Mouse (Mus musculus): ENCODE measurements at regions not wholly inside any gene's neighbourhood (a gene's known extent, or its start where the extent isn't known, plus 50 kb on each side); places are given as distances from the start of the nearest gene placed in this dataset.

DNA sequence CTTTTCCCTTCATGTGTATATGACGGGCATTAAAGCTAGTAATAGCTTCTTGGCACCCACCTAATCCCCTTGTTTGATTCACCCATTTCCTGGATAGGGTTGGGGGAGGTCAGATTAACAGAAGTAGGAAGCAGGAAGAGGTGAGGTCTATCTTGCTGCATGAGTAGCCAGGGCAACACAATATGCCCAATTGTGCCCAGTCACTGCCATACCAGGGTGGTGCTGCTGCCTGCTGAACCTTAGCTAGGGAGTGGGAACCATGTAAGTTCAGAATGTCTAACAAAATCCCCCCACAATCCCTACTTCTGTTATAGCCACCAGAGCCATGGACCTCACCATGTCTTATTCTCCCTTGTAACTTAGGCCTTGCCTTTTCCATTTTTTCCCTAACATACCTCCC is 106.1 kb upstream of the Lgalsl start:
- H3K4me1 ChIP-seq (ENCODE audit: control insufficient read depth, insufficient read depth, low read length) = no peaks in the 10 kb centered on the region
- no peaks in the 10 kb centered on the region for H3K27me3 ChIP-seq (ENCODE audit: control insufficient read depth, insufficient read depth, low read length)
- TF ChIP-seq CTCF (IDR thresholded peaks at IDR 0.05; ENCODE audit: control insufficient read depth, insufficient read depth, insufficient replicate concordance, low read depth, low read length) = no peak
- no peak for TF ChIP-seq POLR2A (IDR thresholded peaks at IDR 0.05; ENCODE audit: control insufficient read depth, low read depth, low read length)
- H3K36me3 ChIP-seq (ENCODE audit: control insufficient read depth, insufficient read depth, low read length) = no peaks in the 10 kb centered on the region
- no peak overlapping the region for H3K27ac ChIP-seq (ENCODE audit: control insufficient read depth, insufficient read depth, low read depth, low read length)
- peak overlapping the region; percentile 20; the same call in 1 of the 2 replicates for H3K4me3 ChIP-seq (ENCODE audit: control insufficient read depth, low read depth, low read length)

DNA sequence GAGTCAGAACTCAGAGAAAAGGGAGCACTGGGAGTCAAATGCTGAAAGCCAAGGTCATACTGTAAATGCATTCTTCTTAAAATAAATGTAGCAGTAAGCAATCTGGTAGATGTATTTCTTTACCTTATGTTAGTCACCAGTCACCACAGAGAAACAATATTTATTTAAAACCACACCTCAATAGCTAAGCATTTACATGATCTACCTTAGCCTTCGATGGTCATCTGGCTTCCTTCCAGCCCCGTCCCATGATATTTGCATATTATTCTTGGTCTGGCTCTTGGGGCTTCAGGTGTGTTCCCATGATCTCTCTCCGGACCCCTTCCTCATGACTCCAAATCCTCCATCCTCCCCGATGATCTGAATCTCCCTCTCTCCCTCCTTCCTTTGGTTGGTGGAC is 107.1 kb upstream of the Lgalsl start:
- Histone ChIP-seq H3K36me3 (ENCODE audit: control insufficient read depth, insufficient read depth, low read length) (no peaks in the 10 kb centered on the region), H3K27ac (ENCODE audit: control insufficient read depth, insufficient read depth, low read depth, low read length) (no peak overlapping the region), H3K4me1 (ENCODE audit: control insufficient read depth, insufficient read depth, low read length) (no peaks in the 10 kb centered on the region), H3K27me3 (ENCODE audit: control insufficient read depth, insufficient read depth, low read length) (no peaks in the 10 kb centered on the region), H3K4me3 (ENCODE audit: control insufficient read depth, low read depth, low read length) (no peak overlapping the region)
- TF ChIP-seq CTCF (IDR thresholded peaks at IDR 0.05; ENCODE audit: control insufficient read depth, insufficient read depth, insufficient replicate concordance, low read depth, low read length) (no peak), POLR2A (IDR thresholded peaks at IDR 0.05; ENCODE audit: control insufficient read depth, low read depth, low read length) (no peak)

DNA sequence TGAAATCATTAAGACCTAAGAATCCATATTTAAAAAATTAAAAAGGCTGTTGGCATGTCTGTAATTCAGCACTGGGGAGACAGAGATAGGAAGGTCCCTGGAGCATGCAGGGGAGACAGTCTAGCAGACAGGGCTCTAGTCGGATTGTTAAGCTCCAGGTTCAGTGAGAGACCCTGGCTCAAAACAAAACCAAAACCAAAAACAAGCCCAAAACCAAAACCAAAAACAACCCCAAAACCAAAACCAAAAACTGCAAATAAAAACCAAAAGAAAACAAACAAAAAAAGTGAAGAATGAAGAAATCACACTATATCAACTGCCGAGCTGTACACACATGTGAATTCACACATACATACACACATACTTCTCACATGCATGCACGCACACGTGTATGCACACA is 108.8 kb upstream of the Lgalsl start:
- Histone ChIP-seq H3K27me3 (ENCODE audit: control insufficient read depth, insufficient read depth, low read length) (no peaks in the 10 kb centered on the region), H3K36me3 (ENCODE audit: control insufficient read depth, insufficient read depth, low read length) (no peaks in the 10 kb centered on the region), H3K27ac (ENCODE audit: control insufficient read depth, insufficient read depth, low read depth, low read length) (no peak overlapping the region), H3K4me3 (ENCODE audit: control insufficient read depth, low read depth, low read length) (no peak overlapping the region), H3K4me1 (ENCODE audit: control insufficient read depth, insufficient read depth, low read length) (no peaks in the 10 kb centered on the region)
- TF ChIP-seq POLR2A (IDR thresholded peaks at IDR 0.05; ENCODE audit: control insufficient read depth, low read depth, low read length) (no peak), CTCF (IDR thresholded peaks at IDR 0.05; ENCODE audit: control insufficient read depth, insufficient read depth, insufficient replicate concordance, low read depth, low read length) (no peak)

DNA sequence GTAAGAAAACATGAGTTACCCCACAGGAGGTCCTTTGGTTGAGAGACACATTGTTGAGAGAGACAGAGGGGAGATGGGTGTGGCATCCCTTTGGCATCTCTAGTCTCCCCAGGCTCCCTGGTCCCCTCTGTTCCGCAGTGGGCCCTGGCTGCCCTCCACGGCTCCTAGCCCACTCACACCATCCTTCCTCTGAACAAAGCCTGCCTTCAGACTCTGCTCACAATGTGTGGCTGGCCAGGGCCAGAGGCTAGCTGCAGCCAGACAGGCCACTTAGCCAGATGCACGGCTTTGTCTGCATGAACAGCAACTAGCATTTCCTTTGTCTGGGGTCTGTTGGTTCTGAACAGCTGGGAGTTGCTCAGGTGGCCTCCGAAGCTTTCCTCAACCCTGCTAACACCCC is 110.7 kb upstream of the Lgalsl start:
- Histone ChIP-seq H3K36me3 (ENCODE audit: control insufficient read depth, insufficient read depth, low read length) (no peaks in the 10 kb centered on the region), H3K4me1 (ENCODE audit: control insufficient read depth, insufficient read depth, low read length) (no peaks in the 10 kb centered on the region), H3K27ac (ENCODE audit: control insufficient read depth, insufficient read depth, low read depth, low read length) (no peak overlapping the region), H3K27me3 (ENCODE audit: control insufficient read depth, insufficient read depth, low read length) (no peaks in the 10 kb centered on the region), H3K4me3 (ENCODE audit: control insufficient read depth, low read depth, low read length) (no peak overlapping the region)
- TF ChIP-seq CTCF (IDR thresholded peaks at IDR 0.05; ENCODE audit: control insufficient read depth, insufficient read depth, insufficient replicate concordance, low read depth, low read length) (no peak), POLR2A (IDR thresholded peaks at IDR 0.05; ENCODE audit: control insufficient read depth, low read depth, low read length) (no peak)

DNA sequence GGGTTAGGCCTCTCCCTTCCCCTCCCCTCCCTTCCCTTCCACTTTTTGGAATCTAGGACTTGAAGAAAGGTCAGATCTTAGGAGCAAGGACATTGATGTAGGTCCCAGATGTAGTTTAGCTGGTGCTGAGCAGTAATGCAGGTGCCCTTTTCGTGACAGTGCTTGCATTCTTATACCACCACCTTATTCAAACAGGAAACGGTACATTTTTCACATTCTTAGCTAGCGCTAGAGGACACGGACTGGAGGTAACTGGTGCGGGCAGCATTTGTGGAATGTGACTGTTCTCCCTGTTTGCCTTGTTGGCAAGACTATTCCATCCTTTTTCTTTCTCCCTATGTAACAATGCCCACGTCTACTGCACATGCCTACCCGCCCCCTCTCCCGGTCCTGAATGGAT is 124.7 kb upstream of the Lgalsl start:
- no peaks in the 10 kb centered on the region for H3K27me3 ChIP-seq (ENCODE audit: control insufficient read depth, insufficient read depth, low read length)
- no peak overlapping the region for H3K4me3 ChIP-seq (ENCODE audit: control insufficient read depth, low read depth, low read length)
- no peak overlapping the region for H3K27ac ChIP-seq (ENCODE audit: control insufficient read depth, insufficient read depth, low read depth, low read length)
- H3K4me1 ChIP-seq (ENCODE audit: control insufficient read depth, insufficient read depth, low read length) = no peaks in the 10 kb centered on the region
- H3K36me3 ChIP-seq (ENCODE audit: control insufficient read depth, insufficient read depth, low read length) = no peaks in the 10 kb centered on the region
- TF ChIP-seq CTCF (IDR thresholded peaks at IDR 0.05; ENCODE audit: control insufficient read depth, insufficient read depth, insufficient replicate concordance, low read depth, low read length) (no peak), POLR2A (IDR thresholded peaks at IDR 0.05; ENCODE audit: control insufficient read depth, low read depth, low read length) (no peak)

DNA sequence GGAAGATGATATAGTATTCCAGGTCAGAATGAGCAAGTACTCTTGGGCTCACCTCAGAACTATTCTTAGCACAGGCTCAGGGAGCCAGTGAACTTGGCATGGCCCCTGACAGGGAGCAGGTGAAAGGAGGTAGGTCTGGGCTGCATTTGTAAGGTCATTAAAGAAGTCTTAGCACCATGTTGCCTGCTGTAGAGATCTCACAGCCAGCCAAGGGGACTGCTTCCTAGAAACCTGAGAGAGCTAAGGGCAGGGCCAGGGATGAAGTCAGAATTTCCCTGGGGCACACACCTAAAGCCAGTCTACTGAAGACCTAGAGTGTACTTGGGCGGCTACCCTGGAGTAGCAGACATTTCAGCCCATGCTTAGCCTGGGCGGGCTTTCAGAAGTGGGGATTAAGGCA is 126.9 kb upstream of the Lgalsl start:
- no peak overlapping the region for H3K27ac ChIP-seq (ENCODE audit: control insufficient read depth, insufficient read depth, low read depth, low read length)
- TF ChIP-seq POLR2A (IDR thresholded peaks at IDR 0.05; ENCODE audit: control insufficient read depth, low read depth, low read length) = no peak
- TF ChIP-seq CTCF (IDR thresholded peaks at IDR 0.05; ENCODE audit: control insufficient read depth, insufficient read depth, insufficient replicate concordance, low read depth, low read length) = no peak
- no peaks in the 10 kb centered on the region for H3K4me1 ChIP-seq (ENCODE audit: control insufficient read depth, insufficient read depth, low read length)

DNA sequence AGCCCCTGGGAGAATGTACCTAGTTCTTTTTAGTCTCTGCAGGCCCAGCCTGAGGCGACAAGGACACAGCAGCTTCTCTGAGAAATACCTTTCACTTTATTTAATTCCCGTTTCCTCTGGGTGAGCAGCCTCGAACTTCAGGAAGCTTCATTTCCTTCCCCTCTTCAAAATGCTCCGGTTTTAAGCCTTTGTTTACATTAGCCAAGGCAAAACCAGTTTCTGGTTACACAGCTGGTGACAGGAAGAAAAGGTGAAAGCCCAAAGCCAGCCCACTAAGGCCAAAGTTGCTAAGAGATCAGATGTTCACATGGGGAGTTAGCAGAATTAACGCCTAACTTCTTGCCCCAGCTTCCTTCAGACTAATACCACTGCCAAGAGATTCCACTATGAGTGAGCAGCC is 127.4 kb upstream of the Lgalsl start:
- H3K36me3 ChIP-seq (ENCODE audit: control insufficient read depth, insufficient read depth, low read length) = no peaks in the 10 kb centered on the region
- no peak overlapping the region for H3K27ac ChIP-seq (ENCODE audit: control insufficient read depth, insufficient read depth, low read depth, low read length)
- H3K4me3 ChIP-seq (ENCODE audit: control insufficient read depth, low read depth, low read length) = no peak overlapping the region
- TF ChIP-seq CTCF (IDR thresholded peaks at IDR 0.05; ENCODE audit: control insufficient read depth, insufficient read depth, insufficient replicate concordance, low read depth, low read length) (no peak), POLR2A (IDR thresholded peaks at IDR 0.05; ENCODE audit: control insufficient read depth, low read depth, low read length) (no peak)
- H3K4me1 ChIP-seq (ENCODE audit: control insufficient read depth, insufficient read depth, low read length) = no peaks in the 10 kb centered on the region
- no peaks in the 10 kb centered on the region for H3K27me3 ChIP-seq (ENCODE audit: control insufficient read depth, insufficient read depth, low read length)

More for the DNA sequence above, 126.9 kb upstream of the Lgalsl start:
- Histone ChIP-seq H3K4me3 (ENCODE audit: control insufficient read depth, low read depth, low read length) (no peak overlapping the region), H3K36me3 (ENCODE audit: control insufficient read depth, insufficient read depth, low read length) (no peaks in the 10 kb centered on the region), H3K27me3 (ENCODE audit: control insufficient read depth, insufficient read depth, low read length) (no peaks in the 10 kb centered on the region)

DNA sequence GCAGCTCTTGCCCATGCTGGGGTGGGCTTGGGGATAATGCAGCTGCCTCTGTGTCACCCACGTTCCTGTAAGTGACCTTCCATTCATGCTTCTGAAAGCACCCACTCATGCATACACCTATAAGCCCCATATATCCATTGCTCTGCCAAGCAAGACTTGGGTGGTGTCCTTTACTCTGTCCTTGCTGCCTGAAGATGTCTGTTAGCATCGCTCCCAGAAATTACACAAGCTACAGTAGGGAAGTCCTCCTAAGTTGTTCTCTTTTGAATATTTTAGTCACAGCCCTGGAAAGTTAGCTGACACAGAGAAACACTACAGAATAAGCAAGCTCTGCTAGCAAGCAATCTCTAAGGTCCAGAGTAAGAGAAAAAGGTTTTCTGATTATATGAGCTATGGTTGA is 129.2 kb upstream of the Lgalsl start:
- Histone ChIP-seq H3K36me3 (ENCODE audit: control insufficient read depth, insufficient read depth, low read length) (no peaks in the 10 kb centered on the region), H3K27ac (ENCODE audit: control insufficient read depth, insufficient read depth, low read depth, low read length) (no peak overlapping the region), H3K4me1 (ENCODE audit: control insufficient read depth, insufficient read depth, low read length) (no peaks in the 10 kb centered on the region), H3K27me3 (ENCODE audit: control insufficient read depth, insufficient read depth, low read length) (no peaks in the 10 kb centered on the region), H3K4me3 (ENCODE audit: control insufficient read depth, low read depth, low read length) (no peak overlapping the region)
- TF ChIP-seq POLR2A (IDR thresholded peaks at IDR 0.05; ENCODE audit: control insufficient read depth, low read depth, low read length) = no peak

All from testis, adult 2 months (tissue).